Mouse (Mus musculus) gastrocnemius, adult 18-20 months (tissue): ENCODE measurements around the gene Atf7ip. TPM values are rescaled to one million over a fixed set of nuclear protein-coding genes. Genes with fewer than 3 reads are reported as not detected.

ENCODE experiments used
- DNase-seq: peaks from one replicate; pipeline ENCODE4 v3.0.0; 2021; ENCODE audit warnings: low spot score
- total RNA-seq, 2 experiments: library from RNA; stranded (reverse); gene quantifications; 2 replicates each; pipeline ENCODE4 v1.2.3; 2021

Atf7ip gene
- total RNA-seq, 2 experiments from 2014 or later: 40.0 to 42.4 TPM

- no peak for DNase-seq
Observed at GRCm38 (mm10) chr6:136486166-136486565, 19.8 kb upstream of the Atf7ip start.

- DNase-seq: no peak
Observed at GRCm38 (mm10) chr6:136486801-136487553, 19.0 kb upstream of the Atf7ip start.

- no peak for DNase-seq
Observed at GRCm38 (mm10) chr6:136487554-136487950, 18.4 kb upstream of the Atf7ip start.

GRCm38 (mm10) chr6:136489899-136490298 is 16.1 kb upstream of the Atf7ip start:
- DNase-seq: no peak

- no peak for DNase-seq
Observed at GRCm38 (mm10) chr6:136490516-136491475, 15.2 kb upstream of the Atf7ip start.

- no peak for DNase-seq
Observed at GRCm38 (mm10) chr6:136491631-136492030, 14.3 kb upstream of the Atf7ip start.

- no peak for DNase-seq
Observed at GRCm38 (mm10) chr6:136492251-136492650, 13.7 kb upstream of the Atf7ip start.

- no peak for DNase-seq
Observed at GRCm38 (mm10) chr6:136493486-136493885, 12.5 kb upstream of the Atf7ip start.

- DNase-seq: no peak
Observed at GRCm38 (mm10) chr6:136493910-136494751, 11.8 kb upstream of the Atf7ip start.

- no peak for DNase-seq
Observed at GRCm38 (mm10) chr6:136495023-136495422, 10.9 kb upstream of the Atf7ip start.

- DNase-seq: peak; percentile 11
Observed at GRCm38 (mm10) chr6:136497744-136498143, 8.2 kb upstream of the Atf7ip start.

GRCm38 (mm10) chr6:136499292-136499977 is 6.5 kb upstream of the Atf7ip start:
- no peak for DNase-seq

- DNase-seq: no peak
Observed at GRCm38 (mm10) chr6:136508652-136509051, 2.7 kb downstream of the Atf7ip start.

- DNase-seq: no peak
Observed at GRCm38 (mm10) chr6:136510945-136511344, 5.0 kb downstream of the Atf7ip start.

- no peak for DNase-seq
Observed at GRCm38 (mm10) chr6:136512351-136512750, 6.4 kb downstream of the Atf7ip start.

GRCm38 (mm10) chr6:136516626-136517025 is 10.7 kb downstream of the Atf7ip start:
- no peak for DNase-seq

- no peak for DNase-seq
Observed at GRCm38 (mm10) chr6:136517221-136517620, 11.3 kb downstream of the Atf7ip start.

- peak; percentile 97 for DNase-seq
Observed at GRCm38 (mm10) chr6:136518537-136519246, 12.7 kb downstream of the Atf7ip start.

GRCm38 (mm10) chr6:136519254-136519653 is 13.3 kb downstream of the Atf7ip start:
- no peak for DNase-seq

GRCm38 (mm10) chr6:136520361-136520760 is 14.4 kb downstream of the Atf7ip start:
- DNase-seq: no peak
